Mouse (Mus musculus): ENCODE data around the gene Gm10260.

GRCm38 (mm10) chr13:97766600-97766999 lies 6.2 kb upstream of the Gm10260 start:
- TF ChIP-seq CTCF (IDR thresholded peaks at IDR 0.05; ENCODE audit: low read depth) (no peak), EP300 (optimal IDR thresholded peaks at IDR 0.05) (no peak)
